Mouse (Mus musculus): ENCODE data around the gene Gm9857. TPM values are rescaled to one million over a fixed set of nuclear protein-coding genes. Genes with fewer than 3 reads are reported as not detected.

Gm9857 gene
- polyA plus RNA-seq (2014; fragmentation: Nextera tagmentation; extraction: Ambion mirVana) = not detected in 2 replicates

DNA sequence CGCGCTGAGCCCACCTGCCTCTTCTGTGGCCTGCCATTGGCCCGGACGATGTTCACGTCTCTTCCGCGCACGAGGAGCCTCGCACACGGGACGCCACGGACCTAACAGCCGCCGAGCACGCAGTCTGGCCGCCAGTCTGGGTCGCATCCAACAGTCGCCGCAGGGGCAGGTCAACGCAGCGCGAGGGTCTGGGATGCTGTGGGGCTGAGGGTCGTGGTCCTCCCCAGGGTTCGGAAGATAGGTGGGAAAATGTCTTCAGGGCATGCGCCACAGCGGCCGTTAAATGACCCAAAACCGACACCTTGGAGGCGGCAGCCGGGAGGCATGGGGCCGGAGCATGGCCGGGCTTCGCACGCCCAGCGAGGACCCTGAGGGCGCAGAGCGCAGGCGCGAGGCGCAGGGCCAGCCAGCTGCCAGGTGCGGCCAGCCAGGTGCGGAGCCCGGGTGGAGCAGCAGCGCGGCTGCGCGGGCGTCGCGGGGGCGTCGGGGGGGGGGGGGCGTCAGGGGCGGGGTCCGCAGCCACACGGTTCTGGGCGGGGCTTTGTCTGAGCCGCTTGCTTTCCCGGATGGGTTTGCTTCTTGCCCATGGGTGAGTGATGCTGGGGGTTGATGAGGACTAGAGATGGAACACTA lies at the start of gene Gm9857:
TSS of gene Gm9857 (minus strand) at position 445 of the 633 bp plus-strand sequence.
- 65% methylated on average over 45 of the region's 59 CpGs for WGBS
- DNase-seq (ENCODE audit: low spot score) (peak; percentile 18), ATAC-seq (peak; percentile 75)
- Histone ChIP-seq H3K9me3 (replicated peaks; ENCODE audit: control insufficient read depth, low read length) (no peaks in the 10 kb centered on the region), H3K27ac (ENCODE audit: low read depth, low read length) (no peak within 1 kb of the TSS), H3K4me3 (ENCODE audit: low read depth, low read length) (peak within 1 kb of the TSS; percentile 30), H3K36me3 (ENCODE audit: control insufficient read depth, insufficient read depth, low read length) (no peaks in the 10 kb centered on the region), H3K27me3 (replicated peaks; ENCODE audit: control insufficient read depth, insufficient read depth, low read length) (no peaks in the 10 kb centered on the region), H3K4me2 (ENCODE audit: low read length) (peak within 1 kb of the TSS; percentile 48), H3K4me1 (ENCODE audit: control insufficient read depth, insufficient read depth, low read length) (no peaks in the 10 kb centered on the region), H3K9ac (ENCODE audit: low read length) (peak within 1 kb of the TSS; percentile 37; the same call in 1 of the 2 replicates)

DNA sequence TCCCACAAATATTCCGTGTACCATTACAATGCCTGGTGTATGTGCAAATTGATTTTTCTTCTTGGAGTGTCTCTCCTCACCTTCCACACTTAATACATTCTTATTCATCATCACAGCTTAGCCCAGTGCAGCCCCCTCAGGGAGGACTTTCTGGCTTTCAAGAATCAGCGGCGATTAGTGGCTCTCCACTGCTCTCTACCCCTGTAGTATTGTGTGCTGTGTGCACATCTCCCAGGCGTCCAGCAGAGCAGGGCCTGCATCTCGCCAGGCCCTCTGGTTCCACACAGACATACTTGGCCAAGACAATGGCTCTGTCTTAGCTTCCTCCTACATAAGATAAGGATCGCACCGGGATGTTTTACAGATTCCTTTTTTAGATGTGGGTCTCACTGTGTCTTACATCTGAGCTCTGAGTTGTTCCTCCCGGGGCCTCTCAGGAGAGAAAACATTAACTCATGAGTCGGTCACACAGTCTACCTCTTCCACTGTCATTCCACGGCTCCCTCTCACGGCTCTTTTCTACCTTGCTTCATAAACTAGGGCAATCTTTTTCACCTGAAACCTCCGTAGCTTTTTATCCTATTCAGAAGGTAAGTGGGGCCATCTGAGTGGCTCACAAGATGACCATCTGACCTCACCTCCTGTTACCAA lies 46.9 kb upstream of the Gm9857 start:
- peaks cover 5% of the 10 kb centered on the region for H3K36me3 ChIP-seq (ENCODE audit: control insufficient read depth, insufficient read depth, low read length)
- peak; percentile 14 for DNase-seq (ENCODE audit: low spot score)
- peak overlapping the region; percentile 39 for H3K27ac ChIP-seq (ENCODE audit: low read depth, low read length)
- no peak overlapping the region for H3K9ac ChIP-seq (ENCODE audit: low read length)
- H3K4me3 ChIP-seq (ENCODE audit: low read depth, low read length) = no peak overlapping the region
- ATAC-seq = peak; percentile 44; the same call in 1 of the 2 replicates
- no peaks in the 10 kb centered on the region for H3K4me1 ChIP-seq (ENCODE audit: control insufficient read depth, insufficient read depth, low read length)
- no peak overlapping the region for H3K4me2 ChIP-seq (ENCODE audit: low read length)
- no peaks in the 10 kb centered on the region for H3K27me3 ChIP-seq (replicated peaks; ENCODE audit: control insufficient read depth, insufficient read depth, low read length)
- WGBS = 55% methylated on average over 12 of the region's 12 CpGs
- H3K9me3 ChIP-seq (replicated peaks; ENCODE audit: control insufficient read depth, low read length) = no peaks in the 10 kb centered on the region

- no peak; the same call in 1 of the 2 replicates for ATAC-seq
Measured at GRCm38 (mm10) chr3:108986534-108986933, 46.3 kb upstream of the Gm9857 start.

DNA sequence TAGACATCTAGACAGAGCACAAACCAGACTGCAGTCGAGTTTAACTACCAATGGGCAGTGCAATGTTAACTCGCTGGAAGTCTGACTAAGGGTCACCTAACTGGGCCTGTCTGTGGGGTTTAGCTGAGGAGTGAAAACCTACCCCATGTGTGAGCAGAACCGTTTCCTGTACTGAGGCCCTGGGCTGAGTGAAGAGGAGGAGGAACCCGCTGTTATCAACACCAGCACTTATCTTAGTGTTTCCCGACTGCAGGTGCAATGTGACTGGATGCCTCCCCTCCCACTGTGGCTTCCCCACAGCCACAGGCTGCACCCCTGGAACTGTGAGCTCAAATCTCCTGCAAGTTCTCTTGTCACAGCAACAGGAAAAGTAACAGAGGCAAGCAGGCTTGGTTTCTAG lies 43.7 kb upstream of the Gm9857 start:
- Histone ChIP-seq H3K4me2 (ENCODE audit: low read length) (no peak overlapping the region), H3K9ac (ENCODE audit: low read length) (no peak overlapping the region), H3K36me3 (ENCODE audit: control insufficient read depth, insufficient read depth, low read length) (peaks cover 17% of the 10 kb centered on the region), H3K27ac (ENCODE audit: low read depth, low read length) (no peak overlapping the region), H3K27me3 (replicated peaks; ENCODE audit: control insufficient read depth, insufficient read depth, low read length) (no peaks in the 10 kb centered on the region), H3K4me1 (ENCODE audit: control insufficient read depth, insufficient read depth, low read length) (no peaks in the 10 kb centered on the region), H3K4me3 (ENCODE audit: low read depth, low read length) (no peak overlapping the region), H3K9me3 (replicated peaks; ENCODE audit: control insufficient read depth, low read length) (no peaks in the 10 kb centered on the region)
- 91% methylated on average over 5 of the region's 5 CpGs for WGBS
- DNase-seq (ENCODE audit: low spot score) (no peak), ATAC-seq (no peak)

More at GRCm38 (mm10) chr3:108986534-108986933, 46.3 kb upstream of the Gm9857 start:
- Histone ChIP-seq H3K9ac (ENCODE audit: low read length) (no peak overlapping the region), H3K4me2 (ENCODE audit: low read length) (no peak overlapping the region), H3K36me3 (ENCODE audit: control insufficient read depth, insufficient read depth, low read length) (peaks cover 5% of the 10 kb centered on the region; the same call in 1 of the 2 replicates), H3K4me1 (ENCODE audit: control insufficient read depth, insufficient read depth, low read length) (no peaks in the 10 kb centered on the region), H3K27me3 (replicated peaks; ENCODE audit: control insufficient read depth, insufficient read depth, low read length) (no peaks in the 10 kb centered on the region), H3K9me3 (replicated peaks; ENCODE audit: control insufficient read depth, low read length) (no peaks in the 10 kb centered on the region), H3K27ac (ENCODE audit: low read depth, low read length) (peak overlapping the region; percentile 39; the same call in 1 of the 2 replicates), H3K4me3 (ENCODE audit: low read depth, low read length) (no peak overlapping the region)
- peak; percentile 46 for DNase-seq (ENCODE audit: low spot score)
- WGBS = 80% methylated on average over 1 of the region's 1 CpGs

GRCm38 (mm10) chr3:108981946-108982345 lies 41.7 kb upstream of the Gm9857 start:
- Histone ChIP-seq H3K9ac (ENCODE audit: low read length) (no peak overlapping the region), H3K27ac (ENCODE audit: low read depth, low read length) (no peak overlapping the region), H3K9me3 (replicated peaks; ENCODE audit: control insufficient read depth, low read length) (no peaks in the 10 kb centered on the region), H3K36me3 (ENCODE audit: control insufficient read depth, insufficient read depth, low read length) (peaks cover 34% of the 10 kb centered on the region), H3K27me3 (replicated peaks; ENCODE audit: control insufficient read depth, insufficient read depth, low read length) (no peaks in the 10 kb centered on the region), H3K4me3 (ENCODE audit: low read depth, low read length) (no peak overlapping the region), H3K4me2 (ENCODE audit: low read length) (no peak overlapping the region), H3K4me1 (ENCODE audit: control insufficient read depth, insufficient read depth, low read length) (no peaks in the 10 kb centered on the region)
- no peak for DNase-seq (ENCODE audit: low spot score)
- 82% methylated on average over 6 of the region's 6 CpGs for WGBS
- ATAC-seq = no peak

DNA sequence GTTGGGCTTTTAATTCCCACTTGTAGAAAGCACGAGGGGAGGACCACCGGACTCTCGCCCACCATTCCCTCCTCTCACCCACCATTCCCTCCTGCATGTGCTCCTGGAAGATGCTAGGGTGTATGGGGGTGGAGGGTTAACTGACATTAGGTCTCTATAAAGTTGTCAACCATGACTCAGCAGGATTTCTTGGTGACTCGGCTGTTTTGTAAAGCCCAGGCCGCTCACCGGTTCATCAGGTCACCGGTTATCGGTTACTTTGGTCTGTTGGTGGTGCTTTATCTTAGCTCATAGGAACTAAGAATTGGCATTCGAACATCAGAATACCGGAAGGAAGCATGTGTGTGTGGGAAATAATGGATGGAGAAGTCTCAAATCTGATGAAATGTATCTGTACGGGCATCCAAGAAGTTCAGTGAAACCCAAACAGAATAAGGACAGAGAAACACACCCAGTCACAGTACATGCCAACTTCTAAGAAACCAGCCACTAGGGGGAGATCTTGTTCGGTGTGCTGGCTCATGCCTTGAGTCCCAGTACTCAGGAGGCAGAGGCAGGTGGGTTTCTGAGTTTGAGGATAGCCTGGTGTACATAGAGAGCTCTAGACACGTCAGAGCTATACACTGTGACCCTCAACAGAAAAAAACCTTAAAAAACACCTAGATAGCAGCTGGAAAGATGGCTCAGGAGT lies 37.2 kb upstream of the Gm9857 start:
- 95% methylated on average over 13 of the region's 13 CpGs for WGBS
- H3K9ac ChIP-seq (ENCODE audit: low read length) = no peak overlapping the region
- H3K27me3 ChIP-seq (replicated peaks; ENCODE audit: control insufficient read depth, insufficient read depth, low read length) = no peaks in the 10 kb centered on the region
- H3K36me3 ChIP-seq (ENCODE audit: control insufficient read depth, insufficient read depth, low read length) = peaks cover 36% of the 10 kb centered on the region
- no peak for ATAC-seq
- H3K9me3 ChIP-seq (replicated peaks; ENCODE audit: control insufficient read depth, low read length) = no peaks in the 10 kb centered on the region
- no peak overlapping the region for H3K4me2 ChIP-seq (ENCODE audit: low read length)
- no peaks in the 10 kb centered on the region for H3K4me1 ChIP-seq (ENCODE audit: control insufficient read depth, insufficient read depth, low read length)
- no peak for DNase-seq (ENCODE audit: low spot score)
- no peak overlapping the region for H3K4me3 ChIP-seq (ENCODE audit: low read depth, low read length)
- H3K27ac ChIP-seq (ENCODE audit: low read depth, low read length) = no peak overlapping the region

- H3K4me1 ChIP-seq (ENCODE audit: control insufficient read depth, insufficient read depth, low read length) = no peaks in the 10 kb centered on the region
- H3K9ac ChIP-seq (ENCODE audit: low read length) = no peak overlapping the region
- no peak overlapping the region for H3K27ac ChIP-seq (ENCODE audit: low read depth, low read length)
- H3K4me3 ChIP-seq (ENCODE audit: low read depth, low read length) = no peak overlapping the region
- ATAC-seq (no peak), DNase-seq (ENCODE audit: low spot score) (no peak)
- no peaks in the 10 kb centered on the region for H3K27me3 ChIP-seq (replicated peaks; ENCODE audit: control insufficient read depth, insufficient read depth, low read length)
- 91% methylated on average over 15 of the region's 15 CpGs for WGBS
- no peaks in the 10 kb centered on the region for H3K9me3 ChIP-seq (replicated peaks; ENCODE audit: control insufficient read depth, low read length)
- H3K4me2 ChIP-seq (ENCODE audit: low read length) = no peak overlapping the region
- H3K36me3 ChIP-seq (ENCODE audit: control insufficient read depth, insufficient read depth, low read length) = peaks cover 42% of the 10 kb centered on the region
Measured at GRCm38 (mm10) chr3:108974920-108975485, 34.8 kb upstream of the Gm9857 start.

GRCm38 (mm10) chr3:108973980-108974660 lies 33.9 kb upstream of the Gm9857 start:
- WGBS = 84% methylated on average over 13 of the region's 13 CpGs
- ATAC-seq (no peak), DNase-seq (ENCODE audit: low spot score) (no peak)
- Histone ChIP-seq H3K4me2 (ENCODE audit: low read length) (no peak overlapping the region), H3K4me1 (ENCODE audit: control insufficient read depth, insufficient read depth, low read length) (no peaks in the 10 kb centered on the region), H3K27ac (ENCODE audit: low read depth, low read length) (no peak overlapping the region), H3K27me3 (replicated peaks; ENCODE audit: control insufficient read depth, insufficient read depth, low read length) (no peaks in the 10 kb centered on the region), H3K4me3 (ENCODE audit: low read depth, low read length) (no peak overlapping the region), H3K9ac (ENCODE audit: low read length) (no peak overlapping the region), H3K9me3 (replicated peaks; ENCODE audit: control insufficient read depth, low read length) (no peaks in the 10 kb centered on the region), H3K36me3 (ENCODE audit: control insufficient read depth, insufficient read depth, low read length) (peaks cover 35% of the 10 kb centered on the region; the same call in 1 of the 2 replicates)
